Mouse (Mus musculus): ENCODE results near the gene Tle4. TPM values are rescaled to one million over a fixed set of nuclear protein-coding genes. Genes with fewer than 3 reads are reported as not detected.

The Tle4 gene
- polyA plus RNA-seq, 1 experiment from 2014 or later = 32.1 TPM

DNA sequence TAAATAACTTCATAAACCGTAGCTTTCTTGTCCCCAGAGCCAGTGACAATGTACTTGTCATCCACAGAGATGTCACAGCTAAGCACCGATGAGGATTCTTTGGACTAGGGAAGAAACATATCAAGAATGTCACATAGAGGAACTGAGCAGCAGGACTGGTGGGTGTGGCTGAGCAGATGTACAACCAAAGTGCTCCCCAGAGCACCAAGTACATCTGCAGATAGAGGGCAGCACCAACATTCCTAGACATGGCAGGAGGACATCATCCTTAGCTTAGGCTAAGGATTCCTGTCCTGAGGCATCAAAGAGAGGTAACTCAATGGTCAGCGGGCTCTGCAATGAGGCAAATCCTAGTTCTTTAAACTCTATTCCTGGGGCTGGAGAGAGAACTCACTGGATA is 148.1 kb downstream of the Tle4 start:
- H3K4me2 ChIP-seq = no peak overlapping the region
- H3K9ac ChIP-seq (replicated peaks) = no peak overlapping the region
- 95% methylated on average over 3 of the region's 3 CpGs for WGBS
- no peaks in the 10 kb centered on the region for H3K9me3 ChIP-seq
- H3K36me3 ChIP-seq = peaks cover 74% of the 10 kb centered on the region
- no peak overlapping the region for H3K27ac ChIP-seq
- no peak overlapping the region for H3K4me3 ChIP-seq (replicated peaks)
- H3K4me1 ChIP-seq (replicated peaks) = no peaks in the 10 kb centered on the region
- no peak for ATAC-seq (ENCODE audit: insufficient number of reproducible peaks, insufficient read depth, low FRiP score, low TSS enrichment, low read depth)
- H3K27me3 ChIP-seq = no peaks in the 10 kb centered on the region

DNA sequence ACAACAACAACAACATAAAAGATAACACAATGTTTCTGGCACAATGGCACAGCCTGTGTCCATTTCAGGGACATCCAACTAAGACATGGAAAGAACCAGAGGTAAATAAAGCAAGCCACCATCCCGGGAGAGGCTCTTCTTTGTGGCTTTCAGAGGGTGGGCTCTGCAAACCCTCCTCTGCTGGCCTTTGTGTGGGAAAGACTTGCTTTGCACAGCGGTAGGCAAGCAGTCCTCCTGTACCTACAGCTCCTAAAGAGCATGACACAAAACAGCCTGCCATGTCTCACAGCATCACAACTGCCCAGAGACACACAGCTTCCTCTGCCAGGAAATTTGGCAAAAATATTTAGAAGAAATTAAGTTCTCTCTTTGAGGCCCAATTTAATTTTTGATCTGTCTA is 149.3 kb downstream of the Tle4 start:
- Histone ChIP-seq H3K4me3 (replicated peaks) (no peak overlapping the region), H3K36me3 (peaks cover 64% of the 10 kb centered on the region), H3K9me3 (no peaks in the 10 kb centered on the region), H3K4me2 (no peak overlapping the region), H3K9ac (replicated peaks) (no peak overlapping the region), H3K27me3 (no peaks in the 10 kb centered on the region), H3K27ac (no peak overlapping the region), H3K4me1 (replicated peaks) (no peaks in the 10 kb centered on the region)
- no peak for ATAC-seq (ENCODE audit: insufficient number of reproducible peaks, insufficient read depth, low FRiP score, low TSS enrichment, low read depth)
- WGBS = 97% methylated on average over 2 of the region's 2 CpGs

DNA sequence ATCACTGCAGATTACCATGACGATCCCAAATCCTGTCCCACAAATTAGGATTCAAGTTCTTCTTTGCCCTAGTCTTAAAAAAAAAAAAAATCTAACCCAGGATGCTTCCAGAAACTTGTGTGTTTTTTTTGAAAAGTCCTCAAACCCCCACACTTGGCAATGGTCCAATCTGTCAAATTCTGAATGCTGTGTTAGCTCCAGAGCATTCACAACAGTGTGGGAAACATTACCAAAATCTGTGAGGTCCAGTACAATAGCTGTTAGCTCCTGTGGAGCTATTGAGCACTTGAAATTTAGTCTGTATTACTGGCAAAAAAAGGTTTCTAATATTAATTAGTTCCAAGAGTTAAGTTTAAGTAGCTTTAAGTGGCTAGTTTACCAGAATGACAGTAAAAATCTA is 150.4 kb downstream of the Tle4 start:
- Histone ChIP-seq H3K4me1 (replicated peaks) (no peaks in the 10 kb centered on the region), H3K9me3 (no peaks in the 10 kb centered on the region), H3K4me2 (no peak overlapping the region), H3K4me3 (replicated peaks) (no peak overlapping the region), H3K9ac (replicated peaks) (no peak overlapping the region), H3K27me3 (no peaks in the 10 kb centered on the region), H3K36me3 (peaks cover 53% of the 10 kb centered on the region), H3K27ac (no peak overlapping the region)
- WGBS = 97% methylated on average over 1 of the region's 1 CpGs
- no peak for ATAC-seq (ENCODE audit: insufficient number of reproducible peaks, insufficient read depth, low FRiP score, low TSS enrichment, low read depth)

DNA sequence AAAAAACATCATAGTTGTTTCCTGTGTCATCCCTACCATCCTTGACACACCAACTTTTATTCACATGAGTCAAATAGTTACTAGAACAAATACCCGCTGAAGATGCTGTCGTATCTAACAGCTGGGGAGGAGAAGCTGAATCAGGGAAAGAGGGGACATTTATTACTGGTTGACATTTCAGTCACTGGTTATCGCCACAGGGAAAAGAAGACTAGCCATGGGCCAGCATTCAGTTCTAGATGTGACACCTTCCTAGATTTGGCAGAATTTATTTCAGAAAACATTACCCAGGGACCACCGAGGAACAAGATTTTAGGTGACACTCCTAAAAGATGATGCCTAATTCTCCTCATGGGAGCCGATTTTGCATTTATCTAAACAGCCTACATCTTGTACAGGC is 156.0 kb downstream of the Tle4 start:
- WGBS = 89% methylated on average over 5 of the region's 5 CpGs
- Histone ChIP-seq H3K27me3 (no peaks in the 10 kb centered on the region), H3K4me1 (replicated peaks) (no peaks in the 10 kb centered on the region), H3K4me2 (no peak overlapping the region), H3K36me3 (peaks cover 5% of the 10 kb centered on the region), H3K9me3 (no peaks in the 10 kb centered on the region), H3K27ac (no peak overlapping the region), H3K4me3 (replicated peaks) (no peak overlapping the region), H3K9ac (replicated peaks) (no peak overlapping the region)
- no peak for ATAC-seq (ENCODE audit: insufficient number of reproducible peaks, insufficient read depth, low FRiP score, low TSS enrichment, low read depth)

DNA sequence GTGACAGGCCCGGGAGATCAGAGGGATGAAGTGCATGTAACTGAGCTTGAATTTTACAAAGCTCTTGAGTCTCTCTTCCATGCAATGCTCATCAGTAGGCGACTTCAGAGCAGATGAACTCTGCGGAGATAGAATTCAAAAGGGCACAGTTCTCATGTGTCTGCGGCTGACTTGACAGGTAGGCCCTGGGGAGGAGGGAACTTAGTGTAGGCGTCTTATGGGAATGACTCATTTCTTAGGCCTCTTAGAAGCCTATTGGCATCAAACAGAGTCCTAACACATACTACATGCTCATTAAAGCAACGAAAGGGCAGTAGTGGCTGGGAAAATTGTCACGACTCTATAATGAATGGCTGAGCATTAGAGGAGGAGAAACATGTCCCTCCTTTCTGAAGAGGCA is 160.6 kb downstream of the Tle4 start:
- H3K36me3 ChIP-seq = no peaks in the 10 kb centered on the region
- WGBS = 71% methylated on average over 7 of the region's 7 CpGs
- H3K27ac ChIP-seq = no peak overlapping the region
- H3K9ac ChIP-seq (replicated peaks) = no peak overlapping the region
- H3K9me3 ChIP-seq = no peaks in the 10 kb centered on the region
- no peaks in the 10 kb centered on the region for H3K27me3 ChIP-seq
- H3K4me2 ChIP-seq = no peak overlapping the region
- ATAC-seq (ENCODE audit: insufficient number of reproducible peaks, insufficient read depth, low FRiP score, low TSS enrichment, low read depth) = no peak
- H3K4me1 ChIP-seq (replicated peaks) = peaks cover 6% of the 10 kb centered on the region
- no peak overlapping the region for H3K4me3 ChIP-seq (replicated peaks)

DNA sequence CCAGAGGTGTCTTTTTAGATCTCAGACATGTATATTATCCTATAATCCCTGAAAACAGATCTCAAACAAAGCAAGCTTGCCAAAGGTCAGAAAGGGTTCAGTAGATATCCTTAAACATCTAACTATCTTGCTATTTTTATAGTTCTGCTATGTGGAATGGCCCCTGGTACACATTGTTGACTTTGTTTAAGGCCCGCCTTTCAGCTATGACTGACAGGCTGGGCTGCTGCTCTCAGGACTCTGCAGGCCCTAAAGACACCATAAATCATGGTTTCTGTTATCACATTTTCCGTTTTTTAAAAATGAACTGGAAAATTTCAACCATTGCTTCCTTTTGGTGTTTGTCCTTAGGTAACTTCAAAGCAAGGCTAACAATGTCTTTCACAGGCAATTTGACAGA is 161.3 kb downstream of the Tle4 start:
- Histone ChIP-seq H3K4me3 (replicated peaks) (no peak overlapping the region), H3K36me3 (no peaks in the 10 kb centered on the region), H3K27ac (no peak overlapping the region), H3K9me3 (no peaks in the 10 kb centered on the region), H3K4me2 (no peak overlapping the region), H3K27me3 (no peaks in the 10 kb centered on the region), H3K4me1 (replicated peaks) (peaks cover 6% of the 10 kb centered on the region), H3K9ac (replicated peaks) (no peak overlapping the region)
- WGBS = 53% methylated on average over 2 of the region's 2 CpGs
- no peak for ATAC-seq (ENCODE audit: insufficient number of reproducible peaks, insufficient read depth, low FRiP score, low TSS enrichment, low read depth)

DNA sequence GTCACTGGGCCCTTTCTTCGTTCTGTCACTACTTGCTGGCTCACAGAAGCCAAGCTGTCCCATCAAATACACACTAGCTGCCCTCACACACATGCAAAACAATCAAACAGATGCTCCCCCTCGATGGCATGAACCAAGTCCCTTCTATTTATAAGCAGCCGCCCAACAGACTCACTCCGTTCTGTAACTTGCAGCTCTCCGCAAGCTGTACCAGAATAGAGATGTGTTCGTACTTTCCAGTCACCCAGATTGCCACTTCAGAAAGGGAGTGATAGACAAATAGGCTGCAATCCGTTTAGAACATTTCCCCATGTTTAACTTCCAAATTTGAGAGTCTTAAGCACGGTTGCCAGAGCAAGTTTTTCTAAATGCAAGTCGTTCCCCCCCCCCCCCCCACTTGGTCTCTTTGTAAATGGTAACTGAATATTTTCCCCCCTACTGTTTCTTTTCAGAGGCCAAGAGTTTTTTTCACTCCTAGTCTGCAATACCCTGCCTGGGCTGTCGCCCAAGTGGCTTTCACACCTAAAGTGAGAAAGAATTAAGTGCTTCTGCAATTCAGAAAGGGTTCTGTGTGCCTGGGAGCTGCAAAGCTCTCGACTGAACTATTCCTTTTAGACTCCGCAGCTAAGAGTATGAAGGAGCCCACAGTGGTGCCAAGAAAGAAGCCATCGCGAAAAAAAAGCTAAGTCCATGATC is 162.0 kb downstream of the Tle4 start:
- no peaks in the 10 kb centered on the region for H3K36me3 ChIP-seq
- H3K9me3 ChIP-seq = no peaks in the 10 kb centered on the region
- no peak overlapping the region for H3K27ac ChIP-seq
- peaks cover 6% of the 10 kb centered on the region for H3K4me1 ChIP-seq (replicated peaks)
- no peak overlapping the region for H3K4me3 ChIP-seq (replicated peaks)
- no peaks in the 10 kb centered on the region for H3K27me3 ChIP-seq
- no peak overlapping the region for H3K9ac ChIP-seq (replicated peaks)
- H3K4me2 ChIP-seq = no peak overlapping the region
- 30% methylated on average over 14 of the region's 14 CpGs for WGBS
- no peak for ATAC-seq (ENCODE audit: insufficient number of reproducible peaks, insufficient read depth, low FRiP score, low TSS enrichment, low read depth)

DNA sequence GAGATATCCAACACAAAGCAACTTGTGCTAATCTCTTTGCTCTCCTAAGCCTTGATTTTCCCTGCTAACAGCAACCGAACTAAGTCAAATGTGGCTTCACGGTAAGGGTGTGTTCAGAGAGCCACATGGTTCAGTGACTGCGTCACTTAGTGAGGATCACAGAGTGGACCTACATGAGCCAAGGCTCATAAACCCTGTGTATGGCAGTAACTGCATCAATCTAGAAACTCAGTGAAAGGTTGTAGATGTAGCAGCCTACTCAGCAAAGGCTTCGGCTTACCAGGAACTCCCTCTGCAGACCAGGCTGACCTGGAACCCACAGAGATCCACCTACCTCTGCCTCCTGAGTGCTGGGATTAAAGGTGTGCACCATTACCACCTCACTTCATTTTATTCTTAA is 164.0 kb downstream of the Tle4 start:
- Histone ChIP-seq H3K9me3 (no peaks in the 10 kb centered on the region), H3K4me1 (replicated peaks) (peaks cover 6% of the 10 kb centered on the region), H3K36me3 (no peaks in the 10 kb centered on the region), H3K4me2 (no peak overlapping the region), H3K27me3 (no peaks in the 10 kb centered on the region), H3K4me3 (replicated peaks) (no peak overlapping the region), H3K27ac (no peak overlapping the region), H3K9ac (replicated peaks) (no peak overlapping the region)
- 84% methylated on average over 4 of the region's 4 CpGs for WGBS
- no peak for ATAC-seq (ENCODE audit: insufficient number of reproducible peaks, insufficient read depth, low FRiP score, low TSS enrichment, low read depth)

DNA sequence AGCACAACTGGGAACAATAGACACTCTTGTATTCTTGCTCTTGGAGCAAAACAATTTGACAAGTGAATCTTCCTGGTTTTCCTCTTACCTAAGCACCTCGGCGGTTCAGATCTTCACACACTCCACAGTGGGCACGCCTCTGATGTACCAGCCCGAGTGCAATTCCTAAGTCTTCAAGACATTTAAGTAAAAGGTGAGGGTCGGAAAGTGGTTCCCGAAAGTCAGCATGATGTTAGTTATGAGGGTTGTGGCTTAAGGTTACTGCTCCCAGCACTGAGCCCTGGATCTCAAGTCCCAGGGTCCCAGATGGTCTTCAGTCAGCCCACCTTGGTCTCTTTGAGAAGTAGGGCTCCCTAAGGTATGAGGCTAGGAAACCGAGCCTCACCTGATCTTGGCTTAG is 165.4 kb downstream of the Tle4 start:
- Histone ChIP-seq H3K4me3 (replicated peaks) (no peak overlapping the region), H3K36me3 (no peaks in the 10 kb centered on the region), H3K9me3 (no peaks in the 10 kb centered on the region), H3K9ac (replicated peaks) (no peak overlapping the region), H3K27me3 (no peaks in the 10 kb centered on the region), H3K4me2 (no peak overlapping the region), H3K27ac (no peak overlapping the region), H3K4me1 (replicated peaks) (peaks cover 6% of the 10 kb centered on the region)
- 90% methylated on average over 7 of the region's 7 CpGs for WGBS
- ATAC-seq (ENCODE audit: insufficient number of reproducible peaks, insufficient read depth, low FRiP score, low TSS enrichment, low read depth) = no peak

DNA sequence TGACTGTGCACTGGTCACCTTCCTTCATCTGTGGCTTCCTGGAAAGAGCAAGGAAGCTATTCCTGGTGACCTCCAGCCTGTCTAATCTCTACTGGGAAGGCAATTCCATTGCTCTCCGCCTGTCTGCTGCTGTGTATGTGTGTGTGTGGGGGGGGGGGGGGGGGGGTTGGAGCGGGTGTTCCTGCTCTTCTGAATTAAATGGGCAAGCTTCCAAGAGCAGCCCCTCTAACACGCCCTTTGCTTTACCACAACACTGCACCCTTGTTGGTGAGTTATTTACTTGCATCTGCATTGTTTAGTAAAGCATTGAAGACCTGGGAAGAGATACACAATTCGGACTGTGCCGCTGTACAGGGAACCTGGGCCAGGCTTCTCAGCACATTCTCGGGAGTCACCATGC is 170.9 kb downstream of the Tle4 start:
- WGBS = 33% methylated on average over 6 of the region's 6 CpGs
- Histone ChIP-seq H3K4me2 (peak overlapping the region; percentile 43), H3K9ac (replicated peaks) (no peak overlapping the region), H3K4me3 (replicated peaks) (no peak overlapping the region), H3K27ac (peak overlapping the region; percentile 67), H3K4me1 (replicated peaks) (peaks cover 33% of the 10 kb centered on the region), H3K9me3 (no peaks in the 10 kb centered on the region), H3K27me3 (0 out of 2 replicates have a peak, but pooled peaks cover 3% of the 10 kb centered on the region), H3K36me3 (no peaks in the 10 kb centered on the region)
- no peak for ATAC-seq (ENCODE audit: insufficient number of reproducible peaks, insufficient read depth, low FRiP score, low TSS enrichment, low read depth)

DNA sequence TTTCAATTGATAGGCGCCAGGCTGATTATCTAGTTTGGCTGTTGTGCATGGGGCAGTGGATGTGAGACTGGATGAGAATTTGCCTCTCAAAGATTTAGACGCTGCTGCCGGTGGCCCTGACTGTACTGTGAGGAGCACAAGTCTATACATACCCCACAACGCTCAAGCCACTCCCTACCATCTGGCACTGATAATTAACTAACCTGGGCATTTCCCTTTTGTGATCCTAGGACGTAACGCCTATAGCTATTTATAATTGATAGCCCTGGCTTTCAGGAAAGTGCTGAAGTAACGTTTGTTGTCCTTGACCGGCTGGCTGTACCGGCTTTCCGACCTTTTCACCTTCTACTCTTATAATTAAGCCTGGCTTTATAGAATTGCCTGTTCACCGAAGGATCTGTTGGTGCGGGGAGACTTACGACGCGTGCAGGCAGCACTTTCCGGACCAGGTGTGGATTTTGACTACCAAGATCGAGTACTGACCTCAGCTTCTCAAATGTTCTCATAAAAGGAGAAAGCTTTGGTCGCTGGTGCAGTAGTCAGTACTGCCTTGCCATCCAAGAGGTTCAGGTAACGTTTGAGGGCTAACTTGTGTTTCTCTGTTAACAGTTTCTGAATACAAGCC is 171.5 kb downstream of the Tle4 start:
- Histone ChIP-seq H3K4me1 (replicated peaks) (peaks cover 33% of the 10 kb centered on the region), H3K9ac (replicated peaks) (no peak overlapping the region), H3K4me3 (replicated peaks) (no peak overlapping the region), H3K36me3 (no peaks in the 10 kb centered on the region), H3K9me3 (no peaks in the 10 kb centered on the region), H3K27ac (peak overlapping the region; percentile 67), H3K27me3 (0 out of 2 replicates have a peak, but pooled peaks cover 3% of the 10 kb centered on the region), H3K4me2 (peak overlapping the region; percentile 43)
- 6% methylated on average over 19 of the region's 19 CpGs for WGBS
- peak; percentile 49; the same call in 1 of the 2 replicates for ATAC-seq (ENCODE audit: insufficient number of reproducible peaks, insufficient read depth, low FRiP score, low TSS enrichment, low read depth)

DNA sequence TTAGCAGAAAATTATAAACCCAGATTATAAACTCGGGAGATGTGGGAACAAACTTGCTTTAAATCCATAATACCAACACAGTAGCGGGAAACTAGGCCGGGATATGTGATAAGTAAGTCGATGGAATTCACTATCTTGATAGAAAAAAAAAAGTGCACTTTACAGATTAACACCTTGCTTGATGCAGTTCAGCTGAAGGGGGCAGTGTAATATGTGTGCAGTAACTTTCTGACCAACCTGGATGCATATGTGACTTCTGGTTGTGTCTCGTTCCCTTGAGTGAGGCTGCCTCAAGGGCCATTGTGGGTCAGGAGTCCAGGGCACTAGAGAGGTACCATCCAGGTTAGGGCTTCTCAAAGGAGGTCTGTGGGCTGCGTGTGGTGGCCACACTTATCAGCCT is 172.7 kb downstream of the Tle4 start:
- WGBS = 25% methylated on average over 6 of the region's 6 CpGs
- H3K4me3 ChIP-seq (replicated peaks) = no peak overlapping the region
- no peak overlapping the region for H3K4me2 ChIP-seq
- H3K27ac ChIP-seq = no peak overlapping the region
- H3K36me3 ChIP-seq = no peaks in the 10 kb centered on the region
- ATAC-seq (ENCODE audit: insufficient number of reproducible peaks, insufficient read depth, low FRiP score, low TSS enrichment, low read depth) = no peak
- peaks cover 33% of the 10 kb centered on the region for H3K4me1 ChIP-seq (replicated peaks)
- no peaks in the 10 kb centered on the region for H3K9me3 ChIP-seq
- 0 out of 2 replicates have a peak, but pooled peaks cover 3% of the 10 kb centered on the region for H3K27me3 ChIP-seq
- H3K9ac ChIP-seq (replicated peaks) = no peak overlapping the region
